Mouse (Mus musculus) forebrain, embryonic 13.5 days (tissue): ENCODE results near the gene Khsrp. TPM values are rescaled to one million over a fixed set of nuclear protein-coding genes. Genes with fewer than 3 reads are reported as not detected.

ENCODE experiments used
- ATAC-seq: fragments of 200-750 bp; cut with Nextera tagmentation; 2 replicates; pipeline ENCODE4 v1.8.0; 2017
- H3K27ac ChIP-seq: fragments of 300-500 bp; sonication (generic); 2 replicates; pipeline ENCODE4 v1.5.1; 2015; ENCODE audit warnings: inconsistent platforms, mild to moderate bottlenecking, moderate library complexity
- H3K27me3 ChIP-seq: fragments of 300-500 bp; sonication (generic); 2 replicates; pipeline ENCODE4 v1.6.1; 2015; ENCODE audit warnings: mild to moderate bottlenecking, inconsistent platforms
- H3K36me3 ChIP-seq: fragments of 300-500 bp; sonication (generic); 2 replicates; pipeline ENCODE4 v1.6.1; 2015; ENCODE audit warnings: mild to moderate bottlenecking, inconsistent platforms; ENCODE audit not compliant: poor library complexity, severe bottlenecking
- H3K4me1 ChIP-seq: fragments of 300-500 bp; sonication (generic); 2 replicates; pipeline ENCODE4 v1.6.1; 2015; ENCODE audit warnings: inconsistent platforms
- H3K4me2 ChIP-seq: fragments of 300-500 bp; sonication (generic); 2 replicates; pipeline ENCODE4 v1.6.1; 2015; ENCODE audit warnings: inconsistent platforms, mild to moderate bottlenecking, moderate library complexity
- H3K4me3 ChIP-seq: fragments of 300-500 bp; sonication (generic); 2 replicates; pipeline ENCODE4 v1.5.1; 2015; ENCODE audit warnings: mild to moderate bottlenecking, inconsistent platforms
- H3K9ac ChIP-seq: fragments of 300-500 bp; sonication (generic); 2 replicates; pipeline ENCODE4 v1.6.1; 2015; ENCODE audit warnings: mild to moderate bottlenecking, inconsistent platforms
- H3K9me3 ChIP-seq: fragments of 300-500 bp; sonication (generic); replicated peaks from 2 replicates; pipeline ENCODE4 v1.6.1; 2016; ENCODE audit warnings: inconsistent platforms
- WGBS: fragments of 180-500 bp; shearing (Covaris S2); methylation state at CpG from one replicate; pipeline ENCODE4 v1.1.7; 2015; 5-methylcytosine and 5-hydroxymethylcytosine counted together
- polyA plus RNA-seq: library from polyadenylated mRNA; unstranded; fragments of >200 nt; fragmentation: Nextera tagmentation; extraction: Ambion mirVana; gene quantifications from 2 replicates; pipeline ENCODE4 v1.2.1, GENCODE M21; 2015

Khsrp gene
- polyA plus RNA-seq, 1 experiment from 2014 or later = 39.1 TPM

DNA sequence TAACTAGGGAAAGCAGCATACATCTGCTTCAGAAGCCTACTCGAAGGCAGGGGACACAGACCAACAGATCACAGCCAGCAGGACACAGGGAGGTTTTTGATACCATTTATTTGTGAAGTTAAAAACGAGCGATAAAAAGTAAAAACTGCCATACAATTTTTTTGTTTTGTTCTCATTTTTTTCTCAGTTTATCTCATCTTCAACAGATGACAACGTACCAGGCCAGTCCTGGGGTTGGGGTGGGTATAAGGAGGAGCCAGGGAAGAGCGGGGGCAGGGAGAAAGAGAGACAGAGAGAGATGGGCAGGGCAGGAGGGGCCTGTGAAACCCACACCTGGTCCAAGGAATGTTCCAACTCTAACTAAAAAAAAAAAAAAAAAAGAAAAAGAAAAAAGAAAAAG, 10.4 kb downstream of the Khsrp start:
- Histone ChIP-seq H3K27me3 (no peaks in the 10 kb centered on the region), H3K9me3 (no peaks in the 10 kb centered on the region), H3K4me1 (no peaks in the 10 kb centered on the region), H3K4me2 (no peak overlapping the region), H3K27ac (no peak overlapping the region), H3K9ac (no peak overlapping the region), H3K36me3 (peaks cover 68% of the 10 kb centered on the region), H3K4me3 (no peak overlapping the region)
- no peak for ATAC-seq
- WGBS = 94% methylated on average over 5 of the region's 5 CpGs

DNA sequence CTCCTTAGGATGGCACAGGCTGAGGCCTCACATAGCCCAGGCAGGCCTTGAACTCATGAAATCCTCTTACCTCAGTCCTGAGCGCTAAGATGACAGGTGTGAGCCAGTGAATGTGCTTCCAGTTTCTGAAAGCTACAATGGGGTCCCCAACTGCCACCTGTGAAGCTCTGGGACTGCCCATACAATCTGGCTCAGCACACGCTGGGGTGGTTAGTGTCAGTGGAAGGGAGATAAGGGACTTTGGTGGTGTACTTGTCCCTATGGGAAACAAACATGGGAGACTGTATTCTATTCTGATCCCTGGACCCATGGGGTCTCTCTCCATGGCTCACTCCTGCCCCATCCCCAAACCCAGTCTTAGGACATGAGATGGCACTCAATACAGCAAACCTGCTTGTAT, 11.6 kb downstream of the Khsrp start:
- peaks cover 56% of the 10 kb centered on the region for H3K36me3 ChIP-seq
- H3K9me3 ChIP-seq = no peaks in the 10 kb centered on the region
- H3K27ac ChIP-seq = no peak overlapping the region
- H3K4me2 ChIP-seq = no peak overlapping the region
- H3K4me1 ChIP-seq = no peaks in the 10 kb centered on the region
- no peaks in the 10 kb centered on the region for H3K27me3 ChIP-seq
- ATAC-seq = no peak
- H3K4me3 ChIP-seq = no peak overlapping the region
- WGBS = 86% methylated on average over 2 of the region's 2 CpGs
- no peak overlapping the region for H3K9ac ChIP-seq

DNA sequence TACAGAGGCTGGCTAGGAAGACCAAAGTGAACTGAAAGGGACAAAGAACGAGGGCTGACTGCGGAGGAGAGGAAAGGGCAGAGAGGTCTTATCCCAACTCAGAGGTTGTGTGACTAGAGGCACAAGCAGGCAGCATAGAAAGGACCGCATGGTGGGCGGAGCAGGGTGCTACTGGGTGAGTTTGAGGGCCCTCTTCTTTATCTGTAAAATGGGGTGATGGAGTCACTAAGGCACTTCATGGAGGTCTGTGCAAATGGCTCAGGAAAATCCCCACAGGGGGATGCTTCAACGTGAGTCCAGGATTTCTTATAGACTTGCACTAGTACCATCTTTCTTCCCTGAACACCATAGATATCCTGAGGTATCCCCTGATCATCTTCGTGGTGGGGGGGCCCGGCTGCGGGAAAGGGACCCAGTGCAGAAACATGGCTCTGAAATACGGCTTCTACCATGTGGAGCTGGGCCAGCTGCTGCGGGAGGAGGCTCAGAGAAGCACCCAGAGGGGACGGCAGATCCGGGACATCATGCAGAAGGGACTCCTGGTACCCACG, 19.0 kb downstream of the Khsrp start:
- Histone ChIP-seq H3K27ac (peak overlapping the region; percentile 91; the same call in 1 of the 2 replicates), H3K9me3 (no peaks in the 10 kb centered on the region), H3K4me1 (peaks cover 24% of the 10 kb centered on the region), H3K4me3 (peak overlapping the region; percentile 73), H3K36me3 (peaks cover 20% of the 10 kb centered on the region), H3K9ac (peak overlapping the region; percentile 79), H3K4me2 (peak overlapping the region; percentile 76), H3K27me3 (no peaks in the 10 kb centered on the region)
- WGBS = 74% methylated on average over 13 of the region's 13 CpGs
- no peak for ATAC-seq

DNA sequence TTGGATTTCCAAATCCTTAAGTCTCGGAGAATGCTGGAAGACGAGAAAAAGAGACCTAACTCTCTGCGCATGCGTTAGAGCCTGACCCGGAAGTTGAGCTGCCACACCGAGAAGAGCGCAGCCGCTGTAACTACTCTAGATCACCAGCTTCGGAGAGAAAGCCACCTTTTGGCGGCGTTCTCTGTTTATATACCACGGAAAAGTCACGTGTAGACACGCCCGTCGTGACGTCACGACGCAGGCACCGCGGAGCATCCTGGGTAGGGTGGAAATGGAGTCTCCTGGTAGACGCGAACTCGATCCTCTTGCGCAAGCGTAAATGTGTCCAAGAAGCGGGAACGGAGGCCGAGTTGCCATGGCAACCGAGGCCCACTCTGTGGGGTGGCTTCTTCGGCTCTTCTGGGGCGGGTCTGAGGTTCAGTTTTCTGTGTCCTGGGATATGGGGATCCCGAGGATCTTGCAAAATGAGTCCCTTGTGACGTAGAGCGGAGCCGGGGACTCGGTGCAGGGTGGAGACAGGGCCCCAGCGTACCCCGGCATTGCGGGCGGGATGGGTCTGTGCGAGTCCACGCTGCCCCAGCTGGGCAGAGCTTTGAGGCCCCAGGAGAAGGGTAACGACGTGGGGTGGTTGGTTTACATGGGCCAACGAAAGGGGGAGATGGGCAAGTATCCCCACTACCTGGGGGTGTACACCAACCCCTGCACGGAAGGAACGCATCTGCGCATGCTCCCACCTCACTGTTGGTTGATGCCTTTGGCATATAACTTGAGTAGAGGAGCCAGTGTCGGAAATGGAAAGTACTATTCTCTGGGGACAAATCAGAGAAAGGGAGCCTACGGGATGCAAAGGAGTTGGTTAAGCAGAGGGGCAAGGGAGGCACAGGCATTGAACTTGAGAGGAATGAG, 19.8 kb downstream of the Khsrp start, which contains the start of the genes Gtf2f1 and Gm17949:
Gene Gtf2f1, minus strand, starts transcription at position 53 of the 906 bp plus-strand sequence.
Gene Gm17949, plus strand, starts transcription at position 234 of the 906 bp plus-strand sequence.
- no peaks in the 10 kb centered on the region for H3K27me3 ChIP-seq
- H3K36me3 ChIP-seq = peaks cover 28% of the 10 kb centered on the region
- H3K27ac ChIP-seq = peak within 1 kb of the TSS; percentile 91
- H3K9ac ChIP-seq = peak within 1 kb of the TSS; percentile 82
- peaks cover 24% of the 10 kb centered on the region for H3K4me1 ChIP-seq
- no peaks in the 10 kb centered on the region for H3K9me3 ChIP-seq
- ATAC-seq = peak; percentile 91
- H3K4me3 ChIP-seq = peak within 1 kb of the TSS; percentile 73
- peak within 1 kb of the TSS; percentile 93 for H3K4me2 ChIP-seq
- WGBS = under 1% methylated on average over 51 of the region's 51 CpGs

DNA sequence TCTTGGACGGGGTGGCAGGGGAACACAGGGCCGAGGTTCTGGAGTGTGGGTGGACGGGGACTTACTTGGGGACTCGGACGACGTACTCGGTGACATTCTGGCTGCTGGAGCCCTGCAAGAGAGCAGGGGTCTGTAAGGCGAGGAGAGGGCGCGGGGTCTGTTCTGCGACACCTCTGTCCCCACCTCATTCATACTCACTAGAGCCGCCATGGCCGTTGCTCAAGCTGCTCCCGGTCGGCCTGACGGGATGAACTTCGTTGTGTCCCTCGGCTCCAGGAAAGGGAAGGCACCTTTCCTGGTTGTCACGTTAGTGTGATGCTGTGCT, 20.4 kb downstream of the Khsrp start:
- Histone ChIP-seq H3K27me3 (no peaks in the 10 kb centered on the region), H3K27ac (peak overlapping the region; percentile 63), H3K4me2 (peak overlapping the region; percentile 93), H3K4me1 (peaks cover 24% of the 10 kb centered on the region), H3K36me3 (peaks cover 34% of the 10 kb centered on the region), H3K9me3 (no peaks in the 10 kb centered on the region), H3K9ac (peak overlapping the region; percentile 82), H3K4me3 (peak overlapping the region; percentile 73)
- WGBS = under 1% methylated on average over 19 of the region's 19 CpGs
- ATAC-seq = peak; percentile 56

DNA sequence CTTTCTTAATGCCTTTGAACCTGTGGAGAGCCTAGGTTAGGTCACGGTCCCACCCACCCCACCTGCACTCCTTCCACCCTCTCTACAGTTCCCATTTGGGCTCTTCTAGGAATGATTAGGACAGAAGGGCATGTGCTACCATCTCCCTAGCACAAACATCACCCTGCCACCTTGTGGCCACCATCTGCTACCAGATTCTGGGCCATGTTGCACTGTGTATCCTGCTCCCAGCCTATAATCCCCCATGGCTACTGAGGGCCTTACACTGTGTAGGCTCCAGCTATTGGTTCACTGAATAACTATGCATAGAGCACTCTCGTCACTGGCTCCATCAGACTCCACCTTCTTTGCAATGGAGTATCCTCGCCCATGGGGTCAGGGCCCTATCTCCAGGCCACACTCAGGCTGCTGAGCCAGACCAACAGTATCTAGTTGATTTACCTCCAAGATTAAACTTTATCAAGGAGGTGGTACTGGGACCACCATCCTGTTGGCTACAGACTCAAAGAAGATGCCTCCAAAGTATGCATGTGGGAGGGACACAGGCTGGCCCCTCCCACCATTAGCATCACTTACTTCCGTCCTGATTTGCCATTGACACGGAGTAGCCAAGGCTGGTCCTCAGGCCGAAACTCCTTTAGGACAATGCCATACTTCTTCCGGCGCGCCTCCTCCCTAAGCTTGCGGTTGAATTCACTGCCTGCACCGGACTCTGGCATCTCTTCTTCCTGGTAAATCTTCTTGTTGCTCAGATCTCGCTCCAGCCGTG, 24.0 kb downstream of the Khsrp start:
- peaks cover 70% of the 10 kb centered on the region for H3K36me3 ChIP-seq
- ATAC-seq = no peak
- no peak overlapping the region for H3K9ac ChIP-seq

DNA sequence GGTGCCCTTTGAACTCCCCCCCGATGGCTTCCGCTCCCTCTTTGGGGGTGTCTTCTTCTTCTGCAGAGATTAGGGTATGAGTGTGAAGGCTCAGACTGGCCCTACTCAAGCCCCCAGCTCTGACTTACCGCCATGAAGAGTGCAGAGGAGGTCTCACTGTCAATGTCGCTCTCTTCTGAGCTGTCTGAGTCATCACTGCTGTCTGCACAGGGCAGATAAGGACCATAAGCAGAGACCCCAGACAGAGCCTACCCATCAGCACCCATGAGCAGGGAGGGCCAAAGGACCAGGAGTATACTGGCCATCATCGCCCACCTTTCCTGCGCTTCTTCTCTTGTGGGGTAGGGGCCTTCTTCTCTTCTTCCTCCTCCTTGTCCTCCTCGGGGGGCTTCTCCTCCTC, 27.3 kb downstream of the Khsrp start:
- Histone ChIP-seq H3K27ac (no peak overlapping the region), H3K4me2 (no peak overlapping the region), H3K9me3 (no peaks in the 10 kb centered on the region), H3K9ac (no peak overlapping the region), H3K4me3 (no peak overlapping the region), H3K36me3 (peaks cover 82% of the 10 kb centered on the region), H3K27me3 (no peaks in the 10 kb centered on the region), H3K4me1 (no peaks in the 10 kb centered on the region)
- WGBS = 95% methylated on average over 7 of the region's 7 CpGs
- ATAC-seq = no peak

More for the DNA sequence above, 24.0 kb downstream of the Khsrp start:
- Histone ChIP-seq H3K27me3 (no peaks in the 10 kb centered on the region), H3K4me2 (no peak overlapping the region), H3K27ac (no peak overlapping the region), H3K9me3 (no peaks in the 10 kb centered on the region), H3K4me3 (no peak overlapping the region), H3K4me1 (peaks cover 19% of the 10 kb centered on the region)
- 90% methylated on average over 13 of the region's 13 CpGs for whole genome bisulfite sequencing

DNA sequence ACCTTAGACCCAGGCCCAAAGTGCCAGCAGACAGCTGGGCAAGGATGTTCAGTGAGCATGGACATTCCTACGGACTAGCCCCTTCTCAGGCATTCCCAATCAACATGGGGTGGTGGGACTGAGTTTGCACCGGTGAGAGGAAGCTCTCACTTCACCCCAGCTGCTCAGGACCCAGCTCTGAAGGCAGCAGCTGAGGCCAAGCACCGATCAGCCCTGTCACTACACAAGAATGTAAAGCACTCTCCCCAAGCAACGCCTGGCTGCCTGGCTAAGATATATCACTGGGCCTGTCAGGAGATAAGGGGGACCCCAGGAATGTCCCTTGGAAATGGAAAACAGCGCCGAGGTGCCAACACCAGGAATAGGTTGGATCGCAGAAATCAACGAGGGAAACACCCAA, 30.1 kb downstream of the Khsrp start:
- no peaks in the 10 kb centered on the region for H3K9me3 ChIP-seq
- no peak overlapping the region for H3K4me2 ChIP-seq
- H3K4me3 ChIP-seq = no peak overlapping the region
- peaks cover 61% of the 10 kb centered on the region for H3K36me3 ChIP-seq
- H3K27ac ChIP-seq = no peak overlapping the region
- no peaks in the 10 kb centered on the region for H3K27me3 ChIP-seq
- no peak for ATAC-seq
- no peak overlapping the region for H3K9ac ChIP-seq
- WGBS = 81% methylated on average over 8 of the region's 8 CpGs
- H3K4me1 ChIP-seq = peaks cover 6% of the 10 kb centered on the region

DNA sequence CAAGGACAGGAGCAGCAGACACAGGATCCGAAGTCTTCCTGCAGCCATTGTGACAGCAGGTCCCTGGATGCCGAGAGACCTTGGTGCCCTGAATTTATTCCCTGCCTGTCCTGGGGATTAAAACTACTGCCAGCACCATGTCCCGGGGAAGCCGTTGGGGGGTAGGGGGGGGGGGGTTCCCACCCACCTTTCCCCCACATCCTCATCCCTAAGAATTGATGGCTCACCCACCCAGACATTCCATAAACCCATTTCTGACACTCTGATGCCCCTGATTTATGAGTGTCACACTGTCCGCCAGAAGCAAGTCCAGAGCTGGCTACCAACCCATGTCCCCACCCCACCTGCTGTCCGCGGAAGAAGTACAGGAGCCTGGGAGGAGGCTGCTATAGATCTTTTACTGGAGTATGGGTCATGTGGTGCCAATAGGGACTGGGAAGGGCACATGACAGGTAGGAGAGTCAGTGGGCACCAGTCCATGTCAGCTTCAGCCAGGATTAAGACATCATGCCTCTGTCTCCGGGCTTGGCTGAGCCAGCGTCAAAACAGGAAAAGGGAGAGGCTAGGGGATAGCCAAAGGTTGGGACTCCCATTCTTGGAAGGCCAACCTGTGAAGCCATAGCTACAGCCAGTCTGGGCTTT, 31.2 kb downstream of the Khsrp start, which contains the start of gene Pspn:
Gene Pspn, minus strand, starts transcription at position 51 of the 642 bp plus-strand sequence.
- 90% methylated on average over 9 of the region's 9 CpGs for WGBS
- no peak for ATAC-seq
- Histone ChIP-seq H3K27me3 (no peaks in the 10 kb centered on the region), H3K4me3 (no peak within 1 kb of the TSS), H3K36me3 (peaks cover 61% of the 10 kb centered on the region), H3K4me1 (peaks cover 6% of the 10 kb centered on the region), H3K4me2 (no peak within 1 kb of the TSS), H3K27ac (no peak within 1 kb of the TSS), H3K9ac (no peak within 1 kb of the TSS), H3K9me3 (no peaks in the 10 kb centered on the region)

DNA sequence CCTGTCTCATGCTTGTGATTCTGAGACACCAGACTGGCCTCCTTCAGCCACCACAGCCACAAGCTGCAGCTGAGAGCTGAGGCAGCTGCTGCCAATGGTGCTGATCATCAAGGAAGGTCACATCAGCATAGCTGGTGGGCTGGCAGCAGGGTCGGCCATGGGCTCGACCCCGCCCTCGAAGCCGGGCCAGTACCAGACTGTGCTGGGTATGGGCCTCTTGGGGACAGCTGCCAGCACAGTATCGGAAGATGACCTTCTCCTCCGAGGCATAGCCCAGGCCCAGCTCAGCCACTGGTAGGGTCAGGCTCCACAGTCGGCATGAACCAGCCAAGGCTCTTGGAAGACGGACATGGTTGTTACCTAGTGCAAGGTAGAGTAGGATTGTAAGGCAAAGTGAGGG, 31.9 kb downstream of the Khsrp start:
- WGBS = 93% methylated on average over 9 of the region's 9 CpGs
- Histone ChIP-seq H3K9me3 (no peaks in the 10 kb centered on the region), H3K27me3 (no peaks in the 10 kb centered on the region), H3K4me1 (peaks cover 6% of the 10 kb centered on the region), H3K4me3 (no peak overlapping the region), H3K4me2 (no peak overlapping the region), H3K9ac (no peak overlapping the region), H3K36me3 (peaks cover 61% of the 10 kb centered on the region), H3K27ac (no peak overlapping the region)
- ATAC-seq = no peak

DNA sequence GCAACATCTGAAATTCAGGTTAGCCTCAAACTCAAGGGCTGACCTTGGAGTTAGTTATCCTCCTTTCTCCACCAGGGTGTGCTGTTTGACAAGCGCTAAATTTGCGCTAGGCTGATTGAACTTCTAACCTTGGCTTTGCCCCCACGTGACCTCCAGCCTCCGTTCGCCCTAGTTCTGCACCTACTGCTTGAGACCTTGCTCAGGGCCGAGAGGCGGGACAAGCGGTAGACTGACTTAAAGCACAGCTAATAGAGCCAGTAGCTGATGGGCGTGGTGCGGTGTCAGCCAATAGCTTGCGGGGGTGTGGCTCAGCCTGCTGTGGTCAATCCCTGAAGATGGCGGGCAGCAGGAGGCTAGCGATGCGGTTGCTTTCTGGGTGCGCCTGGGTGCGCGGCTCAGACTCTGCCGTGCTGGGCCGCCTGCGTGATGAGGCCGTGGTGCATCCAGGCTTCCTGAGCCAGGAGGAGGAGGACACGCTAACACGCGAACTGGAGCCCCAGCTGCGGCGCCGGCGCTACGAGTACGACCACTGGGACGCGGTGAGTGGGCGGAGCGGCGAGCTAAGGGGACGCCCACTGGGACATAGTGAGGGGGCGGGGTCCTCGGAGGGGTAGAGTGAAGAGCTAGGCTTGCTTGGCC, 34.2 kb downstream of the Khsrp start, which contains the start of gene Alkbh7:
Gene Alkbh7, plus strand, starts transcription at position 311 of the 639 bp plus-strand sequence.
- Histone ChIP-seq H3K27ac (peak within 1 kb of the TSS; percentile 73), H3K4me2 (peak within 1 kb of the TSS; percentile 63), H3K9me3 (no peaks in the 10 kb centered on the region), H3K27me3 (no peaks in the 10 kb centered on the region), H3K36me3 (peaks cover 61% of the 10 kb centered on the region), H3K4me1 (peaks cover 6% of the 10 kb centered on the region), H3K4me3 (peak within 1 kb of the TSS; percentile 73), H3K9ac (peak within 1 kb of the TSS; percentile 75)
- under 1% methylated on average over 38 of the region's 38 CpGs for WGBS
- peak; percentile 98 for ATAC-seq
